Comparison of ENCODE assay signal across 17 mouse cellular contexts in the genomic region with DNA sequence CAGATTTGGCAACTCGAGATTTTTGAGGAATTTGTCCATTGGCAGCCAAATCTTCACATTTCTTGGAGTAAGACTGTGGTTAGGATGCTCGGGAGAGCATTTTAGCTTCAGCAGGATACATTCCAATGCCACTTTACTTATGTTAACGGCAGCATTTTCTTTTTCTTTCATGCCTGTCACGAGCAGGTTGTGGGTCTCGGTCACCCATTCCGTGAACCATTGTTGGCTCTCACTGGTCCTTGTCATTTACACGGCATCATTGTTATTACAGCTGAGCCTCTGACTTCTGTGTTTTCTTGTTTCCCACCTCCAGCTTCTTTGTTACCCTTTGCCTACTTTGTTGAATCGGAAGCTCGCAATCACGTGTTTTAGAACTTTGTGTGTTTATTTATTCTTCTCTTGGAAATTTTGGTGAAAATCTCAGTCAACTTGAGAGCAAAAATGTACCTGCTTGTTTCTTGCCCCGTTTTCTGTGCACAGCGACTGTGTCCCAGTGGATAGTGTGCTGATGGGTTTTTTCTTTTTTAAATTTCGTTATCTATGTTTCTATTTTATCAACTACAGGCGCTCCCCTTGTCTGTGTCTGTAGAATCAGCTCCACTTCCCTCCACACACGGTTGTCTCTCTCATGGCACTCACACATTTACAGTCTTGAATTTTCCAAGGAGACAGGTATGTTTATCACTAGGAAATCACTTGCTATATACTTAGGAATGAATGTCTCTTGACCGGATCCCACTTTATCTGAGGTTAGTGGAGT.
DNase-seq lines count a peak whose midpoint lies in the region; ATAC-seq and TF ChIP-seq lines count a peak whose summit lies in the region.
"Had no signal": no experiment of that assay in that cellular context is flagged by ENCODE, and none has a peak within 500 bp of the region (broad histone marks: within the 10 kb centered on the region; RNA-seq: fewer than 3 reads in every experiment).

No protein-coding gene starts in this region.

- H3K27me3 ChIP-seq in lung, embryonic 14.5 days (ENCODE audit: insufficient read depth, low read length) = no peaks in the 10 kb centered on the region
- no peaks in the 10 kb centered on the region for H3K27me3 ChIP-seq in lung, postnatal 0 days (replicated peaks; ENCODE audit: insufficient read depth, low read length)
- H3K27me3 ChIP-seq in hindbrain, embryonic 13.5 days = no peaks in the 10 kb centered on the region
- H3K27me3 ChIP-seq in midbrain, embryonic 14.5 days (ENCODE audit: control insufficient read depth, insufficient read depth, low read length) = no peaks in the 10 kb centered on the region
- no peaks in the 10 kb centered on the region for H3K27me3 ChIP-seq in kidney, embryonic 14.5 days (ENCODE audit: control insufficient read depth, insufficient read depth, low read length)

- no peaks in the 10 kb centered on the region for H3K9me3 ChIP-seq in lung, embryonic 14.5 days (ENCODE audit: low read depth, low read length)
- H3K9me3 ChIP-seq in lung, postnatal 0 days (ENCODE audit: low read length) = no peaks in the 10 kb centered on the region
- peaks cover 10% of the 10 kb centered on the region; the same call in 1 of the 2 replicates for H3K9me3 ChIP-seq in hindbrain, embryonic 13.5 days
- H3K9me3 ChIP-seq in midbrain, embryonic 14.5 days (ENCODE audit: control insufficient read depth, low read length) = no peaks in the 10 kb centered on the region
- no peaks in the 10 kb centered on the region for H3K9me3 ChIP-seq in kidney, embryonic 14.5 days (ENCODE audit: control insufficient read depth, low read length)

- H3K27ac ChIP-seq in lung, embryonic 14.5 days (ENCODE audit: low read depth) = no peak overlapping the region
- H3K27ac ChIP-seq in lung, postnatal 0 days (ENCODE audit: low read length) = no peak overlapping the region
- H3K27ac ChIP-seq in hindbrain, embryonic 13.5 days = no peak overlapping the region
- no peak overlapping the region for H3K27ac ChIP-seq in midbrain, embryonic 14.5 days (replicated peaks; ENCODE audit: low read depth, low read length)
- H3K27ac ChIP-seq in kidney, embryonic 14.5 days (ENCODE audit: low read depth, low read length) = no peak overlapping the region
- H3K27ac ChIP-seq: liver, embryonic 14.5 days; stomach, postnatal 0 days had no signal

- no peak overlapping the region for H3K4me2 ChIP-seq in lung, embryonic 14.5 days
- no peak overlapping the region for H3K4me2 ChIP-seq in lung, postnatal 0 days (replicated peaks; ENCODE audit: low read depth, low read length)
- peak overlapping the region; percentile 17; the same call in 1 of the 2 replicates for H3K4me2 ChIP-seq in hindbrain, embryonic 13.5 days
- H3K4me2 ChIP-seq in midbrain, embryonic 14.5 days (ENCODE audit: low read length) = peak overlapping the region; percentile 18
- H3K4me2 ChIP-seq in kidney, embryonic 14.5 days (replicated peaks; ENCODE audit: low read depth, low read length) = no peak overlapping the region
- H3K4me2 ChIP-seq: heart, embryonic 11.5 days had no signal

- ATAC-seq in lung, embryonic 14.5 days (ENCODE audit: insufficient read depth) = no peak
- ATAC-seq in lung, postnatal 0 days = no peak
- ATAC-seq in hindbrain, embryonic 13.5 days (ENCODE audit: low FRiP score) = no peak
- no peak for ATAC-seq in midbrain, embryonic 14.5 days (ENCODE audit: low FRiP score, low TSS enrichment)
- no peak for ATAC-seq in megakaryocyte-erythroid progenitor cell, adult 5-6 weeks (replicated peaks; ENCODE audit: low FRiP score, low TSS enrichment, poor library complexity, severe bottlenecking)
- no peak for ATAC-seq in kidney, embryonic 14.5 days (ENCODE audit: low FRiP score, low TSS enrichment)
- ATAC-seq: activated CD4-positive, CD25-positive, alpha-beta regulatory T cell, adult 4 months; CD4-positive, CD25-positive, alpha-beta regulatory T cell, adult 4 months had no signal

- no peak for TF ChIP-seq EP300 in lung, postnatal 0 days (IDR thresholded peaks at IDR 0.05)

- H3K4me3 ChIP-seq in lung, embryonic 14.5 days (ENCODE audit: low read depth, low read length) = no peak overlapping the region
- no peak overlapping the region for H3K4me3 ChIP-seq in lung, postnatal 0 days (ENCODE audit: low read depth, low read length)
- no peak overlapping the region for H3K4me3 ChIP-seq in hindbrain, embryonic 13.5 days
- no peak overlapping the region for H3K4me3 ChIP-seq in midbrain, embryonic 14.5 days (replicated peaks; ENCODE audit: low read depth, low read length)
- H3K4me3 ChIP-seq in kidney, embryonic 14.5 days (ENCODE audit: low read length) = no peak overlapping the region
- H3K4me3 ChIP-seq: myocyte had no signal

- H3K9ac ChIP-seq in lung, embryonic 14.5 days = no peak overlapping the region
- no peak overlapping the region for H3K9ac ChIP-seq in lung, postnatal 0 days (replicated peaks; ENCODE audit: low read depth)
- H3K9ac ChIP-seq in hindbrain, embryonic 13.5 days = no peak overlapping the region
- no peak overlapping the region for H3K9ac ChIP-seq in midbrain, embryonic 14.5 days (replicated peaks; ENCODE audit: low read length)
- H3K9ac ChIP-seq in kidney, embryonic 14.5 days (ENCODE audit: low read depth, low read length) = no peak overlapping the region
- H3K9ac ChIP-seq: liver, embryonic 14.5 days had no signal

- no peaks in the 10 kb centered on the region for H3K36me3 ChIP-seq in lung, embryonic 14.5 days (ENCODE audit: insufficient read depth)
- no peaks in the 10 kb centered on the region for H3K36me3 ChIP-seq in lung, postnatal 0 days (ENCODE audit: insufficient read depth, low read length)
- 0 out of 2 replicates have a peak, but pooled peaks cover 3% of the 10 kb centered on the region for H3K36me3 ChIP-seq in hindbrain, embryonic 13.5 days
- no peaks in the 10 kb centered on the region for H3K36me3 ChIP-seq in midbrain, embryonic 14.5 days (ENCODE audit: control insufficient read depth, insufficient read depth, low read length)
- no peaks in the 10 kb centered on the region for H3K36me3 ChIP-seq in kidney, embryonic 14.5 days (ENCODE audit: control insufficient read depth, insufficient read depth, low read length)

- intact Hi-C loops in heart, postnatal 14 days (cut with DNase I) = loop anchor here (10.0 kb wide), 1 partner anchor 547 kb away; no protein-coding TSS in a partner anchor

- peak; percentile 51 for DNase-seq in heart, adult 11 months
- DNase-seq in heart, postnatal 14 days = no peak
- DNase-seq in lung, embryonic 14.5 days = peak; percentile 4
- no peak for DNase-seq in lung, postnatal 0 days (ENCODE audit: low spot score)
- peak; percentile 26 for DNase-seq in midbrain, embryonic 14.5 days
- DNase-seq: adrenal gland, postnatal 36 days; kidney, postnatal 10 days; thymus, postnatal 4 days had no signal

- TF ChIP-seq CTCF in lung, embryonic 14.5 days (IDR thresholded peaks at IDR 0.05; ENCODE audit: low read depth) = no peak
- TF ChIP-seq CTCF in lung, postnatal 0 days (IDR thresholded peaks at IDR 0.05) = no peak

- no peaks in the 10 kb centered on the region for H3K4me1 ChIP-seq in lung, embryonic 14.5 days (ENCODE audit: insufficient read depth)
- no peaks in the 10 kb centered on the region for H3K4me1 ChIP-seq in lung, postnatal 0 days (ENCODE audit: insufficient read depth, low read depth, low read length)
- H3K4me1 ChIP-seq in hindbrain, embryonic 13.5 days (replicated peaks) = peaks cover 13% of the 10 kb centered on the region
- peaks cover 12% of the 10 kb centered on the region; the same call in 1 of the 2 replicates for H3K4me1 ChIP-seq in midbrain, embryonic 14.5 days (ENCODE audit: control insufficient read depth, insufficient read depth, low read length)
- 0 out of 2 replicates have a peak, but pooled peaks cover 3% of the 10 kb centered on the region for H3K4me1 ChIP-seq in kidney, embryonic 14.5 days (ENCODE audit: control insufficient read depth, insufficient read depth, low read length)

- WGBS in lung, embryonic 14.5 days = 34% methylated on average over 16 of the region's 16 CpGs
- 36% methylated on average over 16 of the region's 16 CpGs for WGBS in lung, postnatal 0 days
- 46% methylated on average over 16 of the region's 16 CpGs for WGBS in hindbrain, embryonic 13.5 days
- 37% methylated on average over 16 of the region's 16 CpGs for WGBS in midbrain, embryonic 14.5 days
- WGBS in kidney, embryonic 14.5 days = 57% methylated on average over 16 of the region's 16 CpGs

Comparison
In these comparisons a context has a peak if more than half of its experiments do, and no peak if none do; other contexts are left out.
1. DNase-seq: peak in heart, adult 11 months (single experiment), lung, embryonic 14.5 days (single experiment) and midbrain, embryonic 14.5 days (single experiment); none in heart, postnatal 14 days (0 of 2) and lung, postnatal 0 days (single experiment).
2. H3K4me2 ChIP-seq: peak in hindbrain, embryonic 13.5 days (single experiment) and midbrain, embryonic 14.5 days (single experiment); none in lung, embryonic 14.5 days (single experiment), lung, postnatal 0 days (single experiment) and kidney, embryonic 14.5 days (single experiment).